Mouse (Mus musculus) brain, adult 10 weeks (tissue): ENCODE data around the gene Ang2. TPM values are rescaled to one million over a fixed set of nuclear protein-coding genes. Genes with fewer than 3 reads are reported as not detected.

Experiments used
- polyA plus RNA-seq: library from polyadenylated mRNA; stranded (reverse); fragments of 350-450 nt; fragmentation: Illumina TruSeq; extraction: RNeasy Lipid Tissue Mini Kit (QIAGEN cat#74804); gene quantifications from one replicate; pipeline ENCODE4 v1.2.3, GENCODE M21; 2015; ENCODE audit warnings: low read depth, low replicate concordance

The Ang2 gene
- not detected for polyA plus RNA-seq

DNA sequence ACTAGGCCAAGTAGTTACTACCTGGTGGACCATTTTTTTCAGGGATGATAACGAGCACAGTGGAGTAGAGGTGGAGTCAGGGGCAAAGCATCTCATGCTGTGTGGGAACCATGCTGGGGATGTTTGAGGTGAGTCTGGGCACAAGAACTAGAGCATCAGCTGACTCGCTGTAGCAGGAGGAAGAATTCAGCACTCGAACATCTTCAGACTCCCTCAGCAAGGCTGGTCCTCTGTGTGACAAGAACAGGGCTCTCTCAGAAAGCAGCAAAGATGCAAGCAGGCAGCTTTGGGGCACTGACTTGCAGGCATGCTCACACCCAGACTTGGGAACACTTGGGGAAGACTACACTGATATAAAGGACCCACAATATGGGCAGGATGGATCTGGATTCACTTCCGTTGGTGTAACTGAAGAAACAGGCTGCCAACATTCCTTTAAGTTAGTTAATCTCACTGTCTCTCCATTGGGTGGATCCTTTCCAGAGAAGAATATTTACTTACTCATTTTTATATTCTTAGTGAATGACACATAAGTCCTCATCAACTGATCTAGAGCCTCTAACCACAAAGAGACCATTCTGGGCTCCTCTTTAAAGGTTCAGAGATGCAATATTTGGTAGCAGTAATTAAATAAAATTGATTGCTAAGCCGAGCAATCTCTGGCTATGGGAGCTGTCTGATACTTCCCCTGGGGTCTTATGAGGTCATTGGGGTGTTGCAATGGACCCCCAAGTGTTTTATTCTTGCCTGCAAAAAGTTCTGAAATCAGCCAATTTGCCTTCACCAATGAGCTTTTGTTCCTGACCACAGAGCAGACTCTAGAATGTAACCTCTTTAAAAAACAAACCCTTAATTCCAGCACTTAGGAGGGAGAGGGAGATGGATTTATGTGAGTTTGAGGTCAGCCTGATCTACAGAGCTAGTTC lies at the start of gene Ang2:
Gene Ang2 (minus strand): TSS at position 51 of the 926 bp plus-strand sequence.

GRCm38 (mm10) chr14:51203115-51203514 lies 4.2 kb upstream of the Ang2 start, which contains the start of gene Ear14:
TSS of gene Ear14 (plus strand) at chr14:51203391.

GRCm38 (mm10) chr14:51161976-51162375 lies 37.0 kb downstream of the Ang2 start, which contains the start of gene Rnase2b:
TSS of gene Rnase2b (plus strand) at chr14:51162260.

GRCm38 (mm10) chr14:51146685-51147084 lies 52.3 kb downstream of the Ang2 start, which contains the start of gene Rnase1:
TSS of gene Rnase1 (minus strand) at chr14:51146785.

Other genes starting within 250 kb of the Ang2 start
- 1.4 TPM for gene Pnp2, start 243.2 kb downstream of the Ang2 start, polyA plus RNA-seq
- gene Rnase10, start 191.4 kb downstream of the Ang2 start, polyA plus RNA-seq, result not detected
- gene Rnase9, start 157.3 kb downstream of the Ang2 start, polyA plus RNA-seq, result not detected
- not detected for gene Rnase11, start 149.0 kb downstream of the Ang2 start, polyA plus RNA-seq
- not detected for gene Rnase12, start 141.5 kb downstream of the Ang2 start, polyA plus RNA-seq
- not detected for gene Olfr750, start 124.7 kb downstream of the Ang2 start, polyA plus RNA-seq
- 36.0 TPM for gene Rnase4, start 108.1 kb downstream of the Ang2 start, polyA plus RNA-seq
- gene Ang, start 108.0 kb downstream of the Ang2 start, polyA plus RNA-seq, result 4.3 TPM
- not detected for gene Eddm3b, start 84.7 kb downstream of the Ang2 start, polyA plus RNA-seq
- 1.1 TPM for gene Rnase6, start 75.2 kb downstream of the Ang2 start, polyA plus RNA-seq
- not detected for gene Rnase1, start 52.4 kb downstream of the Ang2 start, polyA plus RNA-seq
- gene Rnase2b, start 36.9 kb downstream of the Ang2 start, polyA plus RNA-seq, result not detected
- gene Ear14, start 4.2 kb upstream of the Ang2 start, polyA plus RNA-seq, result not detected
- gene Rnase2a, start 57.0 kb upstream of the Ang2 start, polyA plus RNA-seq, result not detected
- gene Gm7247, start 162.6 kb upstream of the Ang2 start, polyA plus RNA-seq, result not detected
- gene Vmn2r88, start 211.7 kb upstream of the Ang2 start, polyA plus RNA-seq, result not detected